Mouse (Mus musculus): ENCODE data around the gene Hectd3. TPM values are rescaled to one million over a fixed set of nuclear protein-coding genes. Genes with fewer than 3 reads are reported as not detected.

Hectd3 gene
- polyA plus RNA-seq, 1 experiment from 2014 or later = 11.5 TPM

Other genes with a start within 250 kb of the Hectd3 start
- 36.8 and 37.3 TPM in 2 replicates for gene Toe1, start 187.7 kb upstream of the Hectd3 start, polyA plus RNA-seq (2015; fragmentation: Nextera tagmentation; extraction: Ambion mirVana)
- 13.2 and 13.3 TPM in 2 replicates for gene Mutyh, start 187.6 kb upstream of the Hectd3 start, polyA plus RNA-seq (2015; fragmentation: Nextera tagmentation; extraction: Ambion mirVana)
- 0.56 and 0.68 TPM in 2 replicates for gene Hpdl, start 173.6 kb upstream of the Hectd3 start, polyA plus RNA-seq (2015; fragmentation: Nextera tagmentation; extraction: Ambion mirVana)
- 0.22 and 0.24 TPM in 2 replicates for gene Zswim5, start 117.9 kb upstream of the Hectd3 start, polyA plus RNA-seq (2015; fragmentation: Nextera tagmentation; extraction: Ambion mirVana)
- 85.3 and 90.8 TPM in 2 replicates for gene Urod, start 904 bp upstream of the Hectd3 start, polyA plus RNA-seq (2015; fragmentation: Nextera tagmentation; extraction: Ambion mirVana)
- 44.3 TPM in 2 replicates for gene Eif2b3, start 24.1 kb downstream of the Hectd3 start, polyA plus RNA-seq (2015; fragmentation: Nextera tagmentation; extraction: Ambion mirVana)
- 13.7 and 15.8 TPM in 2 replicates for gene Ptch2, start 100.8 kb downstream of the Hectd3 start, polyA plus RNA-seq (2015; fragmentation: Nextera tagmentation; extraction: Ambion mirVana)
- gene Btbd19, start 130.4 kb downstream of the Hectd3 start, polyA plus RNA-seq (2015; fragmentation: Nextera tagmentation; extraction: Ambion mirVana) = 10.0 and 10.3 TPM in 2 replicates
- gene Tctex1d4, start 131.5 kb downstream of the Hectd3 start, polyA plus RNA-seq (2015; fragmentation: Nextera tagmentation; extraction: Ambion mirVana) = not detected in 2 replicates
- gene Plk3, start 138.6 kb downstream of the Hectd3 start, polyA plus RNA-seq (2015; fragmentation: Nextera tagmentation; extraction: Ambion mirVana) = 5.7 and 6.8 TPM in 2 replicates
- 803 and 994 TPM in 2 replicates for gene Rps8, start 160.9 kb downstream of the Hectd3 start, polyA plus RNA-seq (2015; fragmentation: Nextera tagmentation; extraction: Ambion mirVana)
- gene Kif2c, start 187.3 kb downstream of the Hectd3 start, polyA plus RNA-seq (2015; fragmentation: Nextera tagmentation; extraction: Ambion mirVana) = 45.9 and 47.4 TPM in 2 replicates